Mouse (Mus musculus) Muller cell, postnatal 12 days (primary cell): Measurements from ENCODE around the gene Slc38a8.

ENCODE experiments used
- DNase-seq: peaks from one replicate; pipeline ENCODE4 v3.0.0-alpha.2; 2015; ENCODE audit errors: inconsistent ontology term

Slc38a8 gene

GRCm38 (mm10) chr8:119487093-119487492, 14.4 kb downstream of the Slc38a8 start:
- no peak for DNase-seq

DNA sequence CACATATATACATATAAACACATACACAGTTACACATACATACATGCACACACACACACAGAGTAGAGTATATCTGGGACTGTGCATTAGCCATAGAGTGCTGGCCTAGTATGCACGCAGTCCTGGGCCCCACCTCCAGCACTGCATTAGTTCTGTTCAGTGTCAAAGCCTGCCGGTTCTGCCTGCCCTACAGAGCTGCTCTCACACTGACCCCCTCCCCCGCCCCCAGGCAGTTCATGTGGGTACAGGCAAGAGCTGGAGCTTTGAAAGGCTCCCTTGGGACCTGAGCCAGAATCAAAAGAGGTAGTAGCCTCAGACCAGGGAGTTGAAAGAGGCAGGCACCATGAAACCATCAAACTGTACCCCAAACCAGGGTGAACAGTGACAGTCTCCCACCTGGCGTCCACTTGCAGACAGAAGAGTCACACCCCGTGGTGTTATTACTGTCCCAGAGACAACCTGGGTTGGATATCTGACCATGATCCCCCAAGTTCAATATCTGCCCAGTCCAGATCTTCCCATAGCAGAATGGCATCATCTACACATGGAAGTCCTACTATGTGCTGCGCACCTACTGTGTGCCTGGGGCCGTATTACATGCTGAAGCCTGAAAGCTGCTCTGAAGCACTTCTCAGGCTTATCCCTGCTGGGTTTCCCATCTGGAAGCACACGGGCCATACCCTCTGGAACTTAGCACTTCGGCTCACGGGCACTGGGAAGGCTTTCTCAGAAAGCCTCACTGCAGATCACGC, 17.2 kb downstream of the Slc38a8 start:
- DNase-seq, result no peak

- DNase-seq, result no peak
Observed at GRCm38 (mm10) chr8:119478684-119479083, 22.8 kb downstream of the Slc38a8 start.

GRCm38 (mm10) chr8:119468091-119468490, 33.4 kb downstream of the Slc38a8 start:
- no peak for DNase-seq

GRCm38 (mm10) chr8:119466794-119467193, 34.7 kb downstream of the Slc38a8 start:
- no peak for DNase-seq

GRCm38 (mm10) chr8:119466105-119466504, 35.4 kb downstream of the Slc38a8 start:
- DNase-seq, result no peak

DNA sequence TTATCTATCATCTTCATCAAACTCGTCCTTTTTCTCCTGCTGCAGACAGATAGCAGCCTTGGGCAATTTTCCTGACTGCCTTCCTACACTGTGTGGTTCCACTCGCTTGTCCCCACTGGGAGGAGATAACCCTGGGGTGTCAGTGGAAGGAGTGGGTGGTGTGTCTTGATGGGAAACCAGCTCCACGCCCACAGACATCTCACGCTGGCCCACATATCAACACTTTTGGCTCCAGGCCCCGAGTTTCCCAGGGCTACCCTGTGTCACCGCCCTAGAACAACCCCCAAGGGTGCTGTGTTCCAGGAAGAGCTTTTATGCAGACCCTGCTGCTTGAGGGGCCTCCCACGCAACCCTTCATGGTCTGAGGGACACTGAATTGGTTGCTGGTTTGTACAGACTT, 37.8 kb downstream of the Slc38a8 start:
- DNase-seq, result no peak

DNA sequence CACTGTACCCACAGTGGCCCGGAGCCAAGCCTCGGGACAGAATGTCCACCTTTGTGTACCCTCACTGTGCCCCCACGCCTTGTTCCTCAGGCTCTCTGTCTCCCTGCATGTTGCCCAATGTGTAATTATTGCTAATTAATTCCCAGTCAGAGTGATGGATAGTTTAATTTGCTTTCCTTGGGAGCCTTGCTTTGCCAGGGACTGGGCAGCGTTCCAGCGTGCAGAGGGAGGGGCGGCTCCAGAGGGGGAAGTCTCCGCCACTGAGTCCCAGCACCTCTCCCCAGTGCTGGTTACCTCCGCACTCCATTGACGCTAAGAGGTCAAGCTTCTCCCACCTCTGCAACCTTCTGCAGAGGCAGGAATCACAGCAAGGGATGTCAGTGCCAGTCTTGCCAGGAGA, 40.1 kb downstream of the Slc38a8 start:
- DNase-seq, result peak; percentile 54

- no peak for DNase-seq
Observed at GRCm38 (mm10) chr8:119459724-119460123, 41.8 kb downstream of the Slc38a8 start.

- DNase-seq, result no peak
Observed at GRCm38 (mm10) chr8:119456045-119456444, 45.5 kb downstream of the Slc38a8 start.

- DNase-seq, result no peak
Observed at GRCm38 (mm10) chr8:119452919-119453318, 48.6 kb downstream of the Slc38a8 start.

- DNase-seq, result peak; percentile 72
Observed at GRCm38 (mm10) chr8:119451131-119451530, 50.4 kb downstream of the Slc38a8 start.

DNA sequence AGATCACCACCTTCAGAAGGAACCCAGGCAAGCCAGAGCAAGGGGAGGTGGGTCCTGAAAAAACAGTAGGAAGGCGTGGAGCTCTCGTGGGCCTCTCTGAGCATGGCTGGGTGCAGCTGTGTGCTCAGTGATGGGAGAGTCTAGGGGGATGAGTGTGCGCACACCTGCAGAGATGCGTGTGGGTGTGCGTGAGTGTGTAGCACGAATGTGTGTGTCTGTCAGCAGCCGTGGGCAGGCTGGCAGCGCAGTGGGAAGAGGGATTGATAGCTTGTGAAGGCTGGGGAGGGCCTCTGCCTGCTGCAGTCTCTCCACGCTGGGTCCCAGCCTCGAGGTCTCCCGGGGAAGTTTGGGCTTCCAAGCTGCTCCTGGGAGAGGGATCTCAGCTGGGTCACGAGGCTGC, 51.9 kb downstream of the Slc38a8 start:
- DNase-seq, result no peak

GRCm38 (mm10) chr8:119447781-119448170, 53.7 kb downstream of the Slc38a8 start:
- no peak for DNase-seq

DNA sequence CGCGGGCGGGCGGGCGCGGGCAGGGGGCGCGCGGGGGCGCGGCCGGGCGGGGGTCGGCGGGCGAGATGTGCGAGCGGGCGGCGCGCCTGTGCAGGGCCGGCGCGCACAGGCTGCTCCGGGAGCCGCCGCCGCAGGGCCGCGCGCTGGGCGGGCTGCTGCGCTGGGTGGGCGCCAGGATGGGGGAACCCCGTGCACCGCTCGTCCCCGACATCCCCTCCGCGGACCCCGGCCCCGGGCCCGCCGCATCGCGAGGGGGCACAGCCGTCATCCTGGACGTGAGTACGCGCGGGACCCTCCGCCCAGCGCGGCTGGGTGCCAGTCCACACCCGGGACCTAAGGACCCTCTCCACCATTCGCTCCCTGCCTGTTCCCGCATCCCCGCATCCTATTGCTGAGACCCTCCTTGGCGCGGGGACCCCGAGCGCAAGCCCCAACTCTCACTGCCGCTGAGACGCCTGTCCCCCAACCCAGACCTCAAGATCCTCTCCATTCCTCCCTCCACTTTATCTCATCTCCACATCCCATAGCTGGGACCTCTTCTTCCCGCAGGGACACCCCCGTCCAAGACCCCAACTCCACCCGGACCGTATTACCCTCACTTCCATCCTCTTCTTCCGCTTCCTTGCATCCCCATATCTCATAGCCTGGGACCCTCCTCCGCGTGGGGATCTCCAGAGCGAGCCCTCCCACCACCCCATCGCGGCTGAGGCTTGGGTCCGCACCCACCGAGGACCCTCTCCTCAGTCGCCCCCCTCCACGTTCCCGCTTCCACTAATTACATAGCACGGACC, 54.3 kb downstream of the Slc38a8 start:
- no peak for DNase-seq

DNA sequence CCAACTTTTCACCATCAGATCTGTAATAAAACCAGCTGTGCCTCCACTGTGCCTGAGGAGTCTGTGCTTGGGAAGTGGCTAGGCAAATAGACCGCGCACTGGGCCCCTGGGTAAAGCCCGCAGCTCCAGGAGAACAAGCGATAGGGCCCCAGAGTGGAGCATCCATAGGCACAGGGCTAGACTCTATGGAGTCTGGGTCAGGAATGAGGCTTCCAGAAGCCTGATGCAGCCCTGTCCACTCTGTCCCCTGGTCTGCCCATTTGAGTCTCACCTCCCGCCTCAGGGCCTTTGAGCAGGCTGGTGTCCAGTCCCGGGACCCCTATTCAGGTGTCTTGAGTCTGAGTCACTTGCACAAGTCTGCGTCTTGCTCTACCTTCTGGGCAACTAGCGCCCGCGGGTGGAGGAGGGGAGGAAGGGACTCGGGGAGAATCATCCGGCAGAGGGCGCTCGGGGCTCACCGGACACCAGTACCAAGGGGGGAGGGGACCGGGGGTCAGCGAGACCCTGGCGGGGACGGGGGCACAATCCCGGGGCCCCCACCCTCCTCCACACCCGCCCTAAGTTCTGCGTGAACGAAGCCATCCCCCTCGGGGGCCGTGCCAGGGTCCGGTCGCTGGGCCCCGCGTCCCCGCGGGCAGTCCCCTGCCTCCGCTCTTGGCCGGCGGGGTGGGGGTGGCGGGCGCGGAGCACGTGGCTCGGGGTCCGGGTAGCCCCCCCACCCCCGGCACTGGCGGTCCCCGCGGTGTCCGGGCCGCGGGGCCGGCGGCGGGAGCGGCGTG, 55.1 kb downstream of the Slc38a8 start, which contains the start of gene Necab2:
Gene Necab2 (plus strand): TSS at position 509 of the 779 bp plus-strand sequence.
- peak; percentile 81 for DNase-seq

- no peak for DNase-seq
Observed at GRCm38 (mm10) chr8:119442970-119443369, 58.5 kb downstream of the Slc38a8 start.

GRCm38 (mm10) chr8:119442013-119442412, 59.5 kb downstream of the Slc38a8 start:
- no peak for DNase-seq

- no peak for DNase-seq
Observed at GRCm38 (mm10) chr8:119440952-119441270, 60.6 kb downstream of the Slc38a8 start.

DNA sequence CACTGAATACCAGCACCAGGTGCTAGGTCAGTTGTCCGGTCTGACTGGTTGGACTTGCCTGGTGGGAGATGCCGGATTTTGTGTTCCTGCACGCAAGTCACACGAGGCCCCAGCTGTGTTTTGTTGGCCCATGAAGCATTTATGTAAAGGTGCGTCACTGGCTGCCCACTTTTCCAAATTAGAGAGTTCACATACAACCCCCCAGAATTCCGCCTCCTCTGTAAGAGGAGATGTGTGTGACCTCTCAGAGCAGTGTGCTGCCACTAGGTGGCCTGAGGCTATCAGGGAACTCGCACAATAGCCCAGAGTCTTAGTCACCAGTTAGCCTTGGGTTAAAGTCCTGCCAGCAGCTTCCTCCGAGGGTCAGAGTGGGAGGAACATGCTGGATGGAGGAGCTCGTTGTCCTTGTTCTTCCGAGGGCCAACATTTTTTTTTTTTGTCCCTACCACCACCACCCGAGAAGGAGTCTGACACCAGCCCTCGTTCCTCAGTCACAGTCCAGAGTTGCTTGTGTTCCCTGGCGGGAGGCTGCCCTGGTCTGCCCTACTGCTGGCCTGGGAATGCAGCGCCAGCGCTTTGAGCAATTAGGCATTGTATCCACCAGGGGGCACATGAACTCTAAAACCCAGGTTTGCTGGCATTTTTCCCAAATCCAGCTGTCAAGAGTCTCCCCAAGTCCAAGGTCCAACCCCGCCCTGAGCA, 61.1 kb downstream of the Slc38a8 start:
- peak; percentile 88 for DNase-seq

DNA sequence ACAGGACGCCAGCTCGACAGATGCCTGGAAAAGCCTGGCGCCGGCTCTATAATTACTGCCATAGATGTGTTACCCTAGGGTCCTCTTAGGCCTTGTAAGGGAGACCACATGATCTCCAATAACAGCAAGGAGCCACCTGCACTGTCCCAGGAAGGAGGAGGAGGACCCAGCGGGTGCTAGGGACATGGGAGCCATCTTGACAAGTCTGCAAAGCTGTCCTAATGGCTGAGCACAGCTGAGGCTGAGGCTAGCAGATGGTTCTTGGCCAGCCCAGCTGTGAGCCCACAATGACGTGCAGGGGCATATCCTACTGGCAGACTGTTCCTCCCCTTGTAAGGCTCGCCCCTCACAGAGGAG, 61.6 kb downstream of the Slc38a8 start:
- no peak for DNase-seq

- DNase-seq, result no peak
Observed at GRCm38 (mm10) chr8:119439424-119439823, 62.1 kb downstream of the Slc38a8 start.
